Mouse (Mus musculus): Measurements from ENCODE around the gene Myh13. TPM values are rescaled to one million over a fixed set of nuclear protein-coding genes. Genes with fewer than 3 reads are reported as not detected.
A peak's percentile ranks its signal among the peaks of the same experiment; 100 is the strongest.

The Myh13 gene
- polyA plus RNA-seq, 1 experiment from 2014 or later = not detected

GRCm38 (mm10) chr11:67364551-67364950 lies 43.1 kb downstream of the Myh13 start:
- H3K27ac ChIP-seq (ENCODE audit: low read depth) = no peak overlapping the region
- H3K4me2 ChIP-seq (ENCODE audit: low read depth, low read length) = no peak overlapping the region
- no peaks in the 10 kb centered on the region for H3K9me3 ChIP-seq (ENCODE audit: low read length)
- H3K27me3 ChIP-seq (ENCODE audit: insufficient read depth, low read length) = no peaks in the 10 kb centered on the region
- H3K36me3 ChIP-seq (replicated peaks; ENCODE audit: insufficient read depth, low read length) = no peaks in the 10 kb centered on the region
- no peak overlapping the region for H3K4me3 ChIP-seq (ENCODE audit: low read depth, low read length)
- H3K4me1 ChIP-seq (ENCODE audit: insufficient read depth) = no peaks in the 10 kb centered on the region
- no peak for TF ChIP-seq EP300 (IDR thresholded peaks at IDR 0.05; ENCODE audit: low read depth)
- no peak for TF ChIP-seq CTCF (IDR thresholded peaks at IDR 0.05; ENCODE audit: low read depth)
- DNase-seq (no peak), ATAC-seq (no peak)
- no peak overlapping the region for H3K9ac ChIP-seq (replicated peaks)
- WGBS (ENCODE audit: insufficient replicate concordance) = 81% methylated on average over 12 of the region's 12 CpGs

GRCm38 (mm10) chr11:67364986-67365721 lies 43.7 kb downstream of the Myh13 start:
- H3K9ac ChIP-seq (replicated peaks) = no peak overlapping the region
- no peaks in the 10 kb centered on the region for H3K27me3 ChIP-seq (ENCODE audit: insufficient read depth, low read length)
- 75% methylated on average over 14 of the region's 14 CpGs for WGBS (ENCODE audit: insufficient replicate concordance)
- H3K9me3 ChIP-seq (ENCODE audit: low read length) = no peaks in the 10 kb centered on the region
- H3K4me3 ChIP-seq (ENCODE audit: low read depth, low read length) = no peak overlapping the region
- DNase-seq (no peak), ATAC-seq (no peak)
- H3K36me3 ChIP-seq (replicated peaks; ENCODE audit: insufficient read depth, low read length) = no peaks in the 10 kb centered on the region
- no peak overlapping the region for H3K27ac ChIP-seq (ENCODE audit: low read depth)
- H3K4me1 ChIP-seq (ENCODE audit: insufficient read depth) = no peaks in the 10 kb centered on the region
- no peak for TF ChIP-seq EP300 (IDR thresholded peaks at IDR 0.05; ENCODE audit: low read depth)
- no peak for TF ChIP-seq CTCF (IDR thresholded peaks at IDR 0.05; ENCODE audit: low read depth)
- no peak overlapping the region for H3K4me2 ChIP-seq (ENCODE audit: low read depth, low read length)

- 60% methylated on average over 9 of the region's 9 CpGs for WGBS (ENCODE audit: insufficient replicate concordance)
These were observed 45.5 kb downstream of the Myh13 start for GRCm38 (mm10) chr11:67366936-67367335.

GRCm38 (mm10) chr11:67373333-67373732 lies 51.9 kb downstream of the Myh13 start:
- Histone ChIP-seq H3K9me3 (ENCODE audit: low read length) (no peaks in the 10 kb centered on the region), H3K4me3 (ENCODE audit: low read depth, low read length) (no peak overlapping the region), H3K4me2 (ENCODE audit: low read depth, low read length) (no peak overlapping the region), H3K27ac (ENCODE audit: low read depth) (no peak overlapping the region), H3K9ac (replicated peaks) (no peak overlapping the region), H3K4me1 (ENCODE audit: insufficient read depth) (no peaks in the 10 kb centered on the region), H3K27me3 (ENCODE audit: insufficient read depth, low read length) (no peaks in the 10 kb centered on the region), H3K36me3 (replicated peaks; ENCODE audit: insufficient read depth, low read length) (no peaks in the 10 kb centered on the region)
- no peak for DNase-seq
- TF ChIP-seq EP300 (IDR thresholded peaks at IDR 0.05; ENCODE audit: low read depth) (no peak), CTCF (IDR thresholded peaks at IDR 0.05; ENCODE audit: low read depth) (peak; percentile 75)
- no peak for ATAC-seq
- 36% methylated on average over 2 of the region's 2 CpGs for WGBS (ENCODE audit: insufficient replicate concordance)

More at GRCm38 (mm10) chr11:67366936-67367335, 45.5 kb downstream of the Myh13 start:
- no peak overlapping the region for H3K4me3 ChIP-seq (ENCODE audit: low read depth, low read length)
- ATAC-seq (no peak), DNase-seq (no peak)
- no peak overlapping the region for H3K27ac ChIP-seq (ENCODE audit: low read depth)
- TF ChIP-seq EP300 (IDR thresholded peaks at IDR 0.05; ENCODE audit: low read depth) = no peak
- no peaks in the 10 kb centered on the region for H3K4me1 ChIP-seq (ENCODE audit: insufficient read depth)
- no peaks in the 10 kb centered on the region for H3K9me3 ChIP-seq (ENCODE audit: low read length)
- no peaks in the 10 kb centered on the region for H3K27me3 ChIP-seq (ENCODE audit: insufficient read depth, low read length)
- H3K36me3 ChIP-seq (replicated peaks; ENCODE audit: insufficient read depth, low read length) = no peaks in the 10 kb centered on the region
- no peak overlapping the region for H3K4me2 ChIP-seq (ENCODE audit: low read depth, low read length)
- no peak overlapping the region for H3K9ac ChIP-seq (replicated peaks)

- no peak overlapping the region for H3K4me3 ChIP-seq (ENCODE audit: low read depth, low read length)
- no peaks in the 10 kb centered on the region for H3K36me3 ChIP-seq (replicated peaks; ENCODE audit: insufficient read depth, low read length)
- DNase-seq (no peak), ATAC-seq (no peak)
- no peak overlapping the region for H3K4me2 ChIP-seq (ENCODE audit: low read depth, low read length)
- H3K9me3 ChIP-seq (ENCODE audit: low read length) = no peaks in the 10 kb centered on the region
- no peaks in the 10 kb centered on the region for H3K27me3 ChIP-seq (ENCODE audit: insufficient read depth, low read length)
- no peak overlapping the region for H3K27ac ChIP-seq (ENCODE audit: low read depth)
- no peaks in the 10 kb centered on the region for H3K4me1 ChIP-seq (ENCODE audit: insufficient read depth)
- no peak overlapping the region for H3K9ac ChIP-seq (replicated peaks)
- TF ChIP-seq CTCF (IDR thresholded peaks at IDR 0.05; ENCODE audit: low read depth) = peak; percentile 58
- no peak for TF ChIP-seq EP300 (IDR thresholded peaks at IDR 0.05; ENCODE audit: low read depth)
These were observed 54.9 kb downstream of the Myh13 start for GRCm38 (mm10) chr11:67376308-67376707.

GRCm38 (mm10) chr11:67379703-67380510 lies 58.4 kb downstream of the Myh13 start:
- Histone ChIP-seq H3K4me1 (ENCODE audit: insufficient read depth) (no peaks in the 10 kb centered on the region), H3K4me2 (ENCODE audit: low read depth, low read length) (no peak overlapping the region), H3K36me3 (replicated peaks; ENCODE audit: insufficient read depth, low read length) (no peaks in the 10 kb centered on the region), H3K27me3 (ENCODE audit: insufficient read depth, low read length) (no peaks in the 10 kb centered on the region), H3K9me3 (ENCODE audit: low read length) (no peaks in the 10 kb centered on the region), H3K27ac (ENCODE audit: low read depth) (no peak overlapping the region), H3K9ac (replicated peaks) (no peak overlapping the region), H3K4me3 (ENCODE audit: low read depth, low read length) (no peak overlapping the region)
- TF ChIP-seq CTCF (IDR thresholded peaks at IDR 0.05; ENCODE audit: low read depth) = no peak
- no peak for TF ChIP-seq EP300 (IDR thresholded peaks at IDR 0.05; ENCODE audit: low read depth)
- 47% methylated on average over 10 of the region's 10 CpGs for WGBS (ENCODE audit: insufficient replicate concordance)
- ATAC-seq (no peak), DNase-seq (no peak)
